Mouse (Mus musculus) thymus, postnatal 25 days (tissue): Measurements from ENCODE around the gene Bckdk.
A peak's percentile ranks its signal among the peaks of the same experiment; 100 is the strongest.
"Not testable (repeated sequence)": the region's sequence is repeated elsewhere in the genome, so short reads cannot be mapped to it uniquely, and the experiment has no call there.

Source experiments
- DNase-seq: peaks from one replicate; pipeline ENCODE4 v3.0.0; 2022

Bckdk gene

GRCm38 (mm10) chr7:127903971-127904796 lies at the start of gene Bckdk:
Gene Bckdk, plus strand, starts transcription at chr7:127904082.
- peak; percentile 76 for DNase-seq

- no peak for DNase-seq
These were observed 45.6 kb upstream of the Bckdk start for GRCm38 (mm10) chr7:127858258-127858657.

- DNase-seq = no peak
These were observed 37.4 kb upstream of the Bckdk start for GRCm38 (mm10) chr7:127866434-127866833.

- DNase-seq = no peak
These were observed 36.2 kb upstream of the Bckdk start for GRCm38 (mm10) chr7:127867641-127868040.

- DNase-seq = no peak
These were observed 34.6 kb upstream of the Bckdk start for GRCm38 (mm10) chr7:127869149-127869810.

- peak; percentile 28 for DNase-seq
These were observed 33.6 kb upstream of the Bckdk start for GRCm38 (mm10) chr7:127870136-127870821.

- DNase-seq = no peak
These were observed 28.9 kb upstream of the Bckdk start for GRCm38 (mm10) chr7:127874812-127875626.

GRCm38 (mm10) chr7:127875627-127876001 lies 28.3 kb upstream of the Bckdk start:
- peak; percentile 90 for DNase-seq

GRCm38 (mm10) chr7:127876041-127876466 lies 27.8 kb upstream of the Bckdk start, which contains the start of gene Zfp646:
Gene Zfp646, plus strand, starts transcription at chr7:127876221.
- DNase-seq = peak; percentile 76

GRCm38 (mm10) chr7:127876467-127877348 lies 27.2 kb upstream of the Bckdk start, which contains the start of gene Zfp668:
Gene Zfp668, minus strand, starts transcription at chr7:127876828.
- peak; percentile 88 for DNase-seq

GRCm38 (mm10) chr7:127879301-127879700 lies 24.6 kb upstream of the Bckdk start:
- DNase-seq = no peak

GRCm38 (mm10) chr7:127880431-127880830 lies 23.5 kb upstream of the Bckdk start:
- no peak for DNase-seq

- DNase-seq = no peak
These were observed 17.9 kb upstream of the Bckdk start for GRCm38 (mm10) chr7:127885951-127886350.

- no peak for DNase-seq
These were observed 17.3 kb upstream of the Bckdk start for GRCm38 (mm10) chr7:127886551-127886950.

- no peak for DNase-seq
These were observed 16.7 kb upstream of the Bckdk start for GRCm38 (mm10) chr7:127887191-127887590.

- DNase-seq = no peak
These were observed 16.1 kb upstream of the Bckdk start for GRCm38 (mm10) chr7:127887781-127888180.

- DNase-seq = no peak
These were observed 15.1 kb upstream of the Bckdk start for GRCm38 (mm10) chr7:127888821-127889220.

- DNase-seq = no peak
These were observed 13.1 kb upstream of the Bckdk start, which contains the start of gene Prss53 for GRCm38 (mm10) chr7:127890798-127891197. Gene Prss53, minus strand, starts transcription at chr7:127890970.

- DNase-seq = no peak
These were observed 9.4 kb upstream of the Bckdk start for GRCm38 (mm10) chr7:127894480-127894879.

GRCm38 (mm10) chr7:127895442-127895841 lies 8.4 kb upstream of the Bckdk start, which contains the start of the genes Gm21974 and Vkorc1:
Gene Gm21974, minus strand, starts transcription at chr7:127895454.
Gene Vkorc1, minus strand, starts transcription at chr7:127895617.
- DNase-seq = peak; percentile 90

GRCm38 (mm10) chr7:127895891-127896290 lies 8.0 kb upstream of the Bckdk start:
- not testable (repeated sequence) for DNase-seq
